Mouse (Mus musculus) right cerebral cortex, postnatal 36 days (tissue): ENCODE measurements around the gene Usp43.
A peak's percentile ranks its signal among the peaks of the same experiment; 100 is the strongest.

ENCODE experiments used
- DNase-seq, 2 experiments: peaks; one replicate each; pipeline ENCODE4 v3.0.0; 2022; ENCODE audit warnings: low spot score in 2 of 2, mixed read lengths in 1 of 2

Usp43 gene

DNA sequence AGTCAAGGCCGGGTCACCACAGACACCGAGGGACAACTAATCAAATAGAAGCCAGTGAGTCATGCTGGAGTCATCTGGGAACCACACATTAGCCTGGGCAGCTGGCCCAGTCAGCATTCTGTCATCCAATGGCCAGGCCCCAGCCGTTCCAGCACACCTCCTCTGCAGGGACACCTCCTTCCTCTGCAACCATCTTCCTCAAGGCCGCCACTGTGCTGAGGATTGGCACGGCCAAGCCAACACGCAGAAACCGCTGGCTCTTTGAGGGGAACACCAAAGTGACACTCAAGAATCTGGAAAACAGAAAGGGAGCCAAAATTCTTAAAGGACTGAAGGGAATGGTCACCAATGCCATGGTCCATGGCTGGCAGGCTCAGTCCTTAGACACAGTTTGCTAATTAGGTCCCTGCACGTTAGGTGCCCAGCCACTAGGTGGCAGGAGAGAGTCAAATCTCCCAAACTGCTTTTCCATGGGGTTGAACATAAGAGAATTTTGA is 24.8 kb downstream of the Usp43 start:
- DNase-seq = peak; percentile 16 to 29

DNA sequence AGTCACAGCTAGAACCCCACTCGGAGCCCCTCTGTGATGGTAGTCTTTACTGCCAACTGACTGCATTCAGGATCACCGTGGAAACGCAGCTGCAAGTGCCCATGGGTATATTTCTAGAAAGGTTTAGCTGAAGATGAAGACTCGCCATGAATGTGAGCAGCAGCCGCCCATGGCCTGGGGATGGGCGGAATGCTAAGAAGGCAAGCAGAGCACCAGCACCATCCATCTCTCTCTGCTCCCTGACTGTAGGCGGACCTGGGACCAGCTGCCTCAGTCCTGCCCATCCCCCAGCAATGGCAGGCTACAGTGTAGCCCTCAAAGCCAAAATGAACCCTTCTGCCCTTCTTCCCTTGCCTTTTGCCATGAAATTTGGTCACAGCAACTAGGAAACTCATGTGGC is 26.3 kb downstream of the Usp43 start:
- DNase-seq = no peak

DNA sequence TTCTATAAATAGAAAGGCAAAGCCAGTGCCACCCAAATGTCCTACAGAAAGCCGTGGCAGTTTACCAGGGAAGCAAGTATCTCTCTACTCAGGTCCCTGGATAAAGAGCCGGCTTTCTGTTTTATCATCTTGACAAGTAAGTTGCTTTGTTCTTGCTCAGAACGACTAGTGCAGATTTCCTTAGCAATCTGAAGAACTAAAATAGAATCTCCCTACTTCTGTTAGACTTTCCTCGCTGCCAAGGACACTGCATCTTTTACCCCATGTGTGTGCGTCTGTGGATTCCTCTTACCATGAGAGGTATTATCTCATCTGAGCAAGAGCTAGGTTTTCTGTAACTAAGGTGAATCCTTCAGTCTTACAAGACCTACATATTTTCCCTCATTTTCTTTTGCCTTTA is 33.4 kb downstream of the Usp43 start:
- no peak for DNase-seq

DNA sequence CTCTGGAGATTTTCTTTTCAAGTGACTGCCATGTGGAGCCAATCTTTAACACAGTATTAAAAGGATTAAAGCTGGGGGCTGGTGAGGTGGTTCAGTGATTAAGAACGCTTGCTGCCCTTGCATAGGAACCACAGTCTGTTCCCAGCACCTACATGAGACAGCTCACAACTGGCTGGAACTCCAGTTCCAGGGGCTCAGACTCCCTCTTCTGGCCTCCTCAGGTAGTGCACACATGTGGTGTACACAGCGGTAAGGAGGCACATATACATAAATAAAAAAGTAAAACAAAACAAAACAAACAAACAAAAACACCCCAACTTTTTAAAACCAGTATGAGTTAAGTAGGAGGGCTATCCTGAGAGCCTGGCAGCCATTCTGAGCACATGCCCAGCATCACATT is 36.0 kb downstream of the Usp43 start:
- DNase-seq = no peak

DNA sequence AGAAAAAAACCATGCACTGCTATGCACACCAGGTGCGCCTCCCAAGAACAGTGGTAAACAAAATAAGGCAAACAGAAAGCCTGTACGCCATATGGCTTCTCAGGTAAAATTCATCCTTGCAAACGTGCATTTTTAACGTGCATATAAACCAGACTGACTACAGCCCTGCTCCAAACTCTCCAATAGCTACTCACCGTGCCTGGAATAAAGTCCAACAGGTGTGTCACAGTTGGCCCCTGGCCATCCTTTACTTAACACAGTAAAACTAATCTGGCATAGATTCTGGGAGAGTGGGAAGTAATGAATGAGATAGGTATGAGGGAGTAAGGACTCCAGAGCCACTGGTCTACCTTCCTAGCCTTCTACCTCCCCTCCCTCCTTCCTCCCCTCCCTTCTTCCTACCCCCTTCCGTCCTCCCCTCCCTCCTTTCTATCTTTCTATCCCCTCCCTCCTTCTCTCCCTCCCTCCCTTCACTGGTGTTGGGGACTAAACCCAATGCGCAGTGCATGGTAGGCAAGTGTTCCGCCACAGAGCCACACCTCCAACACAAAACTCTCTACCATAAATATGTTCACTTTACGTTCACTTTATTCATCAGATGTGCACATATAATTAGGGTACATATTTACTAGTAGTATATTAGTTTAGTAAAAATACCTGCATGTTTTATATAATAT is 56.3 kb downstream of the Usp43 start:
- DNase-seq = no peak

DNA sequence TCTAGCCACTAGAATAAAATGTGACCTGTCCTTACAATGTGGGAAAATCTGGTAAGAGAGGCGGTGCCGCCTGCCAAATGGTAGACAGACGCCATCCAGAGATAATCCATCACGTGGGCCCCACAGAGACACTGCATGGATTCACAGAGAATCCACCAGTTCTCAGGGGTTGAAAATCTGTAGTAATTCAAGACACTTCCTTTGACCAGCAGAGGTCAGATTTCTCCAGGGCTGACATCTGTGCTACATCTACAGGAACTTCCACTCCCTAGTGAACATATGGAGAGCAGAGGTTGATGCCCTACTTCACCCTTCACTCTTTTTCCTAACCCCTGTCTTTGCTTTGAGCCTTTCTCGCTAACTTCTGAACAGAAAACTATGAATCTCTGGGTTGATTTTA is 56.9 kb downstream of the Usp43 start:
- DNase-seq = no peak

DNA sequence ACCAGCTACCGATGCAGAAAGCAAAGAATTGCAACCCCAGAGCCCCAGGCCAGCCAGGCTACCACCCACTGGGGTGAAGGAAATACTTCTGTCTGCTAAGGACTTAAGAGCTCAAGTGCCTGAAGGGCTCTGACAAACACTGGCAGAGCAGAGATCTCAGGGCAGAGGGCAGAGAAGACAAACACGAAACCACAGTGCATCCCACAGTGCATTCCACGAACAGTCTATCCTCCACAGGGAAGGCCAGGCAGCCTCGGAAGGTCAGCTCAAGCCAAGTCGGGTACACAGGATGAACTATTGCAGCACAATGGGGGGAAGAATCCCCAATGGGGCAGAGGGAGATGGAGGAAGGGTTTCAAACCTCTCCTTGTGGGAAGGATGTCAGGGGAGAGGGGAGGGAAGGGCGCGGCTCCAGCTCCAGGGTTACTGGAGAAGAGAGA is 60.5 kb downstream of the Usp43 start:
- DNase-seq = no peak

DNA sequence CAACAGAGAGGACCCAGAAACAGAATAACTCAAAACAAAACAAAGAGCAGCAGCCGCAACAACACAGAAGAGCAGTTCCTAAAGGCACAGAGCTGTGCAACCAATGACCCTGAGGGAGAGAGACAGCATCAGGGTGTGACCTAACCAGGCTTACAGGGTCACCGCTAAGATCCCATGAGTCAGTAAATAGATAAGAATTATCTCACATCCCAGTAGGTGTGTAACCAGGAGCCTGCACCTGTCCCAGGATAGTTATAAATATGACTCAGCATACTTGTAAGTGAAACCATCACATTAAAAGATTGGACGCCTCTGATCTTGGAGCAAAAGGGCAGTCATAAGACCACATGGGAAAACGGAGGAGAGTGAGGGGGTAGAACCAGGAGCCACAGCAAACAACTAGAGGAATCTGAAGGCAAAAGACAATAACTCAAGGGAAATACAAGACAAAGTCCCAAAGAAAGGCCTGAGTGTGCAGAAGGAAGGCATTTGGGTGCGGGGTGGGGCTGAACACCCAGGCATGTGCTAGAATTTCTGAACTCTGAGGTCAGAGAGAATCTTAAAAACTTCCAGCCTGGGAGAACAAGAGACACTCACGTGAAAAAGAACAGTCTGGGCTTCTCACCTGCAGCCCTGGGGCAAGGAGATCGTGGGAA is 61.1 kb downstream of the Usp43 start:
- no peak for DNase-seq

DNA sequence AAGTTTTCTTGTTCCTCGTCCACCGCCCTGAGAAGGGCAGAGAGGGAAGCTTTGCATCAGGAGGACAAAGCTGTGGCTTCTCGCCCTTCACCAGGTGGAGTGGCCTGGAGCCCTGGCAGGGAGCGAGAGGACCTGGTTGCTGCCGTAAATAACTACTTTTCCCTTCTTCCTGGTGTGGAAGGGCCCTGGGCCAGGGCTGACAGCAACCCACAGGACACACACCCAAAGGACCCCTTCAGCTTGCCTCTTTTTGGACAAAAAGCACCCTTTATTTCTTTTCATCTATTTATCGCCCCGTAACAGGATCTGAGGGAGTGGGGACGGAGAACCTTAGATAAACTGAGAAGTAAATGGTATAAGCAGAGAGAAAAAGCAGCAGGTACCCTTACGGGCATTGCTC is 63.4 kb downstream of the Usp43 start:
- no peak for DNase-seq

DNA sequence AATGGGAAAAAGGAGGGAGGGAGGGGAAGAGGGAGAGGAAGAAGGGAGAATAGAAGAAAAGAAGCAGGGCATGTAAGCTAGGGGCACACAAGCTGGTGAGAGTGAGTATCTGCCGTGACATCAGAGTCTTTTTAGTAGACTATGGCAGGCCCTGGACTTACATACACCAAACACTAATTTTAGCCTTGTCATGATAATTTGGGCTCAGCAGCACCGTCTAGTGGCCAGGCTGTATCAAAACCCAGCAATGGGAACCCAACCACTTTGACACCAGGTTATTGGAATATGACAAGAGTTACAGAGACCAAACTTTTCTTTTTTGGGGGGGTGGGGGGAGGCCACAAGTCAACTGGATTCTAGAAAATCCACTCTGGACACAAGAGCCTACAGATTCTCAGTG is 66.9 kb downstream of the Usp43 start:
- no peak for DNase-seq

DNA sequence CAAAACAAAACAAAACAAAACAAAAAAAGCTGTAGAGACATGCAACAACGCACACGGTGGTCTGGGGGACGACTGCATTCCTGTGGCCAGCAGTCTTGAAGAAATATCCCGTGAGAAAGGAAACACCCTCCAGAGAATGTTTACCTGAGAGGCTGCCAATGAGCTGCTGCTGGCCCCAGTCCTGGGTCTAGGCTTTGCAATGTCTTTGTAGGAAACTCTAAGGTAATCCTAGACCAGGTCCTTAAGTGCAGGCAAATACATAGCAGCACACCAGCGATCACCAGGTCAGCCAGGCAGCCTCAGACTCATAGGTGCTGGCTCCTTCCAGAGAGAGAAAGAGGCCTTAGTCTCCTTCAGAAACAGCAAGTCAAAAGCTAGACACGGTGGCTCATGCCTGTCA is 68.0 kb downstream of the Usp43 start:
- no peak for DNase-seq

DNA sequence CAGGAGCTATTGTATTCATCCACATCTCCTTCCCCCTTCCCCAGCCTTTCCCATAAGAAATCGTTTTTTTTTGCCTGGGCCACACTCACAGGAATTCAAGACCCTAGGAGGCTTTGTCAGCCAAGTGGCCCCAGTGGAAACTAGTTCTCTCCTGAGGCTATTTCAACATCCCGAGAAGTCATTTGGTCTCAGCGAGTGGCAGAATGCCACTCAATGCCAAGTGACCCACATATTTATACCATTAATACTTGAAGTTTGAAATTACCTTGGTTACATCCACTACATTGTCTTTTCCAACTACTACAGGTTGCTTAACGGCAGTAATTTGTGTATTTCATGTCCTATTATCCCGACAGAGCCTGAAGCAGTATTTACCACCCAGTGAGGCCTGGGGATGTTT is 70.2 kb downstream of the Usp43 start:
- no peak for DNase-seq

DNA sequence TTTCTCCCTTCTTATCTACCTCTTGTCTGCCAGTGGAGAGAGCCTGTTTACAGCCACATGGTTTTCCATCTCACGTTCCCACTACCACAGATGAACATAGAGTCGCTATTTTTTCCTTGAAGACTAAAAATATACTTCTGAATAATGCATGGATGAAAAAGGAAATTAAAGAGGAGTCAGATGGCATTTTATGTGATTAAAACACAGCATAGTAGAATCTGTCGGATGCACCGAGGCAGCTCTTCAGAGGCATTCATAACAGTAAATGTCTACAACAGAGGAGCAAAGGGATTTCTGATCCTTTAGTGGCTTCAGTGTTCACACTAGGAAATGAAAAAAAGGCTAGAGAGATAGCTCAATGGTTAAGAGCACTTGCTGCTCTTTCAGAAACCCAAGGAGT is 76.8 kb downstream of the Usp43 start:
- DNase-seq = no peak

DNA sequence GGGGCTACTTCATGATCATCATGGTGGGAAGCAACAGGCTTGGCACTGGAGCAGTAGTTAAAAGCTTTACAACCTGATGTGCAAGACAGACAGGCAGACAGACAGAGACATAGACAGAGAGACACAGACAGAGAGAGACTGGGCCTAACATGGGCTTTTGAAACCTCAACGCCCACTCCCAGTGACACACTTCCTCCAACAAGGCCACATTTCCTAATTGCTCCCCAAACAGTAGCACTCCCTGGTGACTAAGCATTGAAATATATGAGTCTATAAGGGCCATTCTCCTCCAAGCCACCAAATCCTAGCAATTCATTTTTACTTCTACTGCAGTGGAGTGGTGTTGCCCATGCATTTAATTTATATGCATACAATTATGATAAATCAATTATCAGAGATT is 82.1 kb downstream of the Usp43 start:
- DNase-seq = no peak

DNA sequence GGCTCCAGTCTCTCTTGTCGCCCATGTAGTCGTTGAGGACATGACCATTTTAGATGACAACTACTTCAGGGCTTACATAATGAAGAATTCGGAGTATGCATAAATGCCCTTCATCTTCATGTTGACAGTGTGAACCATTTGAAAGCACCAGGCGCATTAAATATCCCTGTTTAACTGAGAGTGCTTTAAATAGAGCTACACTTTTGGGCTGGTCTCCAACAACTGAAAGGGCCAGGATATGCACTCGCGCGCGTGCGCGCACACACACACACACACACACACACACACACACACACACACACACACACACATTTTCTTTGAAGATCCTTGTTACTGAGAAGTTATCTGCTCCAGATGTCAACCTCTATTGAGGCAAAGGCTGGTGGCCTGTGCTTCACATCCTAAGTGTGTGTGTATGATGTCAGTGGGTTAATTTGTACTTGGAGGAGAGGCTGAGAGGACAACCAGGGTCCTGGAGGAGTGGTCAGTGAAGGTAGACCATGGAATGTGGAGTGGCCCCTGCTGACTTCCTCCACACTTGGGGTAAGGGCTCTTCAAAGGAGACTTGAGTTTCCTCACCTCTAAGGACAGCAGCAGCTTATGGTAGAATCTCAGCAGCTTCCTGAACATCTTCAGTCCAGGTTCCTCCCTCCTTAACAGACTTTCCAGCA is 86.4 kb downstream of the Usp43 start:
- no peak for DNase-seq

DNA sequence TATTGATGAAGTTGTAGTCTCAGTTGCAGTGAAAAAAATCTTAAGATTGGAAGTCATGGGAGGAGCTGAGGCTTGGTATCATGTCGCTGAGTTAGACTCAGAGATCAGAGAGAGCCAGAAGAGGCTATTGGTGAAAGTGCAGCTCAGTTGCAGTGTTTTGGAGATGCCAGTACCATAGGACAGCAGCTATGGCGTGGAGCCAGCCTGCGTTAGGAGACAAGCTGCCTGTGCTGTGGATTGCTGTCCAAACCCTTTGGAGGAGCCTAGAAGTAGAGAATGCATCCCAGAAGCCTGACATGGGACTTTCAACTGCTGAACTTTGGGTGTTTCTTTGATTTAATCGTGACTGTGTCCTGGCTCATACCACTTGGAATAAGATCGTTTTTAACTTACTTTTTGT is 90.1 kb downstream of the Usp43 start:
- no peak for DNase-seq

DNA sequence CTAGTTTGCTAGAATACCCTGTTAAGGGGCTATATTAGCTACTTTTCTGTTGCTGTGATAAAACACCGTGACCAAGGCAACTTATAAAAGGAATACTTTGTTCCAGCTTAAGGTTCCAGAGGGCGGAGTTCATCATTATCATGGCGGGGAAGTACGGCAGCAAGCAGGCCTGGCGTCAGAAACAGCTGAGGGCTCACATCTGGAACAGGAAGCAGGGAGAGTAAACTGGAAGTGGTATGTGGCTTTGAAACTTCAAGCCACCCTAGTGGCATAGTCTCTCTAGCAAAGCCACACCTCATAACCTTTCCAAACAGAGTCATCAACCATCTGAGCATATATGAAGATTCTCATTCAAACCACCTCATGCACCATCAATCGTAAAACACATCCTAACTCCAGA is 92.4 kb downstream of the Usp43 start:
- no peak for DNase-seq

DNA sequence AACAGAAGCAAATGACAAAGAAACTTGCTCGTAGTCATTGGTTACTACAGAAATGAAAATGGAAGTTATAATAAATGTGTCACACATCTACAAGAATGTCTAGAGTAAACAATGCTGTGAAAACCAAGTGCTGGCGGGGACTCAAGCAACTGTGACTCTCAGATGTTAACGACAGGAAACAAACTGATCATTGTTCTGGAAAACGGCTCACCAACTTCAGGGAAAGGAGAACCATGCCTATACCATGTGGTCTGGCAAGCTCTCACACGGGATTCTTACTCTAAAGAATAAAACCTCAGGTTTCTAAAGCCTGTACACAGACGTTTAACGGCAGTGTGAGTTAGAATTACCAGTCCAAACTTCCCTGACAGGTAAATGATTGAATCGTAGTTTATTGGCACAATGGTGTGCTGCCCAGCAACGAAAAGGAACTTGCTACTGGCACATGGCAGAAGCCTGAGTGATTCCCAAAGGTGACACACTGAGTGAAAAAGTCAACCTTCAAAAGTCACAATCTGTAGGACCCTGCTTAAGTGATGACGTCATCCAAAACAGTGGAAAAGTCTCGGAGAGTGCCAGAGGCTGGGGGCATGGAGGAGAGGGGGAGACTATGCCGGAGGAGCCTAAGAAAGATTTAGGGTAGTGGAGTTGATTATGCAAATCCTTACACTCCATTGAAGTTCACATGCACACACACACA is 93.4 kb downstream of the Usp43 start:
- DNase-seq = no peak

DNA sequence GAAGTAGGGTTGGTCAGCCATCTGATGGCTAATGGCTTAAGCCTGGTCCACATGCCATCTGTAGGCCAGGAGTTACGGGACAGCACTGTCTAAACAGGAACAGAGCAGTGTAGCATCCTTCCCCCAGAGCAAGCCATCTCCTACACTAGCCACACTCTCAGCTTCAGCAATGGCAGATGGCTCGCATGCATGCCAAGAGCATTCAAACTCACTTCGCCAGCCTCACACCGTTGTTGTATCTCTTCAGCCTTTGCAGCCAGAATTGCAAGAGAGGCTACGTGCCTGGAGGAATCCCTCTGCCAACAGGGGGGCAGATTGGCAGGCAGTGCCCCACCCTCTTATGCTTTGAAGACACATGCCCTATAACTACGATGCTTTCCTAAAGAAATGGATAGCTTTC is 100.4 kb downstream of the Usp43 start:
- DNase-seq = peak; percentile 36 to 51

DNA sequence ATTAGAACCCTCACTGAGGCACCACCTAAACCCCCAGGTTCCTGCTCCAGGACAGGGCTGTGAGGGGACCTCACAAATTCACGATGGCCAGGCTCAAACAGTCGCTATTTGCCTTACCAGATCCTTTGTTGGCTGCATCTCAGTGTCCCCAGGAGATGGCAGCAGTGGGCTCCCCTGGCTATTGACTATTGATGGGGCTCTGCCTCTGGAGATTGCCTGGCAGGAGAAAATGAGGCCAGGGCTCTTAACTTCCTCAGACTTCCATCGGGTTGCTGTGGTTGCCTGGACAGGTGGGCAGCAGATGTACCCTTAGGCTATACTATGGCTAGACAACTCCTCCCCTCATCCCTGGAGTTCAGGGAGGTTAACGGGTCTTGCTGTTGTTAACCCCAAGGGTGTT is 101.7 kb downstream of the Usp43 start:
- no peak for DNase-seq

DNA sequence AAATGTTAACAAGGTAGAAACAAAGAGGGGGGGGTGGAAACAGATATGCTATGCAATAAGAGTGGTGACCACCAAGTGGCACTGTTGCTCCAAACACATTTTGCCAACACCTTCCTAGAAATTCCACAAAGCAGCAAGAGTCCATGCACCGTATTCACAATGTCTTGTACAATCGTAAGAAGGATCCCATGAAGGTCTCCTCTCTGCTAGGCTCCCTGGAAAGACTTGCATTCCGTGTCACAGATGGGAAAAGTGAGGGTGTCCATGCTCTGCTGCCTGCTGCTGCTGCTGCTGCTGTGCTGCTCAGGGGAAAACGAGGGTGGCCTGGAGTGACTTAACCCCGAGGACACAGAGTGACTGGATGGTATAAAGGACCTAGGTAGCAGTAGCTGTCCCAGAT is 102.3 kb downstream of the Usp43 start:
- DNase-seq = no peak

DNA sequence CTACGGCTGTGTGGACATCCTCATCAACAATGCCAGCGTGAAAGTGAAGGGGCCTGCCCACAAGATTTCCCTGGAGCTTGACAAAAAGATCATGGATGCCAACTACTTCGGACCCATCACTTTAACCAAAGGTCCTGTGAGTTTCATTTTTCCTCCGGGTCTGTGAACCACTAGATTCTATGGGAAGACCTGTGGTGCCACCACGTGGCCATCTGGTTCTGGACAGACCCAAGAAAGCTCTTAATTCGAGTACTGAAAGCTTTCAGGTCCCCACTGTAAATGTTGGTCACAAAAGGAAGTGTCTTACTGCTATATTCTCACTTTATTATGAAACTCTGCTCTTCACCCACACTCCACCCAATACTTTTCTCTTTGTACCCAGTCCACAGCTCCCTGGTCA is 110.4 kb downstream of the Usp43 start:
- no peak for DNase-seq
